Mouse (Mus musculus) thymus, adult 2 months (tissue): Measurements from ENCODE around the gene Rps3.

Experiments
- CTCF ChIP-seq: fragments of 200-500 bp; IDR thresholded peaks from 2 replicates; pipeline ENCODE4 v1.5.1; 2012; ENCODE audit warnings: mild to moderate bottlenecking, control low read depth, low read length, moderate library complexity, borderline replicate concordance; ENCODE audit not compliant: control insufficient read depth, poor library complexity, insufficient read depth; ENCODE audit errors: extremely low read depth
- POLR2A ChIP-seq: fragments of 200-500 bp; IDR thresholded peaks from 2 replicates; pipeline ENCODE4 v1.6.1; 2012; ENCODE audit warnings: mild to moderate bottlenecking, low read length, control low read depth, moderate library complexity; ENCODE audit not compliant: control insufficient read depth, poor library complexity, insufficient read depth; ENCODE audit errors: extremely low read depth

DNA sequence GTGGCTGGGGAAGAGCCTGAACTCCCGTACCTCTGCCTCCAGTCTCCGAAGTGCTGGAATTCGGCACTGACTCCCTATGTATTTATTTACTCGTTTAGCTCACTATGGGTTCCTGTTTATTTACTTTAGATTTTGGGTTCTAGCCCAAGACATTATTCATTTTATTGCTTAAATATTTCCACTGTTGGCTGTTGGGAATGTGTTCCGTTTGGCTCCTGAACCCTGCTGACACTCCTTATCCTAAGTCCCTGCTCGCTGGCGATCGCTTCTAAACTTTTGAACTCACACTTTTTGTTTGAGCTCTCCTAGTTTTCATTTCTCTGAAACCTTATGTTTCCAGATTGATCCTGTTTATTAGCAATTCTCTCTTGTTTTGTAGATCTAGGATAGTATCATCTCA lies 39.6 kb upstream of the Rps3 start:
- TF ChIP-seq CTCF (no peak), POLR2A (no peak)
